Mouse (Mus musculus): ENCODE measurements at regions not wholly inside any gene's neighbourhood (a gene's known extent, or its start where the extent isn't known, plus 50 kb on each side); places are given as distances from the start of the nearest gene placed in this dataset.

GRCm38 (mm10) chr7:82921722-82922121 is 54.6 kb downstream of the Mex3b start:
- WGBS: 73% methylated on average over 5 of the region's 5 CpGs
- H3K9me3 ChIP-seq (replicated peaks; ENCODE audit: control insufficient read depth, low read length): no peaks in the 10 kb centered on the region
- H3K27ac ChIP-seq (replicated peaks; ENCODE audit: low read depth, low read length): no peak overlapping the region
- no peak overlapping the region for H3K4me3 ChIP-seq (ENCODE audit: low read depth, low read length)
- H3K36me3 ChIP-seq (replicated peaks; ENCODE audit: control insufficient read depth, insufficient read depth, low read depth, low read length): no peaks in the 10 kb centered on the region
- ATAC-seq (replicated peaks; ENCODE audit: insufficient number of reproducible peaks, low FRiP score, low TSS enrichment, low read depth): no peak
- no peak for DNase-seq (ENCODE audit: low spot score)
- no peak overlapping the region for H3K9ac ChIP-seq (replicated peaks; ENCODE audit: low read length)
- H3K27me3 ChIP-seq (ENCODE audit: control insufficient read depth, insufficient read depth, low read length): no peaks in the 10 kb centered on the region
- no peaks in the 10 kb centered on the region for H3K4me1 ChIP-seq (ENCODE audit: control insufficient read depth, insufficient read depth, low read length)
- no peak overlapping the region for H3K4me2 ChIP-seq (ENCODE audit: low read depth, low read length)

DNA sequence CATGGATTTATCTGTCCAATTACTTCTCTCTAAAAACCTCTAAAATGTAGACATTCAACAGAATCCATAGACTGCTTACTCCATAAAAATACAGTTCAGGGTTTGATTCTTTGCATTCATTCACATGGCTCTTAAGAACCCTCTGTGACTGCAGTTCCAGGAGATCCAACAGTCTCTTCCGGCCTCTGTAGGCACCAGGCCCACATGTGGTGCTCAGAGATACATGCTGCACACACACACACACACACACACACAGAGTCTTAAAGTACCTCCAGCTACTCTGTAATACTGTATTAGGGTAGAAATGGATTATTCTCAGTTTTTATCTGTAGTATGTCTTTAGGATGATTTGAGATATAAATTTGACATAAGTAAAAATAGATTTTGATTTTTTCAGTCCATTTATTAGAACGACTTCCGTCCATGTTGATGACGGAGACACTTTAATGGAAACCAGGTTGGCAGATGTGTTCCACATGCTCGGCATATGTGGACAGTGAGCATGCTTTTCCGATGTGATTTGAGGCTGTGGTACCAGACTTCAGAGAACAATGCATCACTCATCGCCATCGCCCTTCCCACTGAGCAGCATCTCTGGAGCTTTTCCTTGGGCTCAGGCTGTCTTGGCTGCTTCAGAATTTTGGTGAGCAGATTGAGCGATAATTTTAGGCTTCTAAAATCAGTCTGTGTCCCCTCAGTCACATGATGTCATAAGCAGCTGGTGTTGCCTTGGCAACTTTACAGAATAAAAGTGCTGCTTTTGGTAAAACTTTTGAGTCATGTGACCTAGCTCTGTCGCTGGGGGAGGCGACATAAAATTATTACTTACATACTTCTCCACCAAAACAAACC is 56.3 kb downstream of the Mex3b start:
- no peak overlapping the region for H3K4me3 ChIP-seq (ENCODE audit: low read depth, low read length)
- 36% methylated on average over 11 of the region's 11 CpGs for WGBS
- no peak overlapping the region for H3K9ac ChIP-seq (replicated peaks; ENCODE audit: low read length)
- no peak overlapping the region for H3K27ac ChIP-seq (replicated peaks; ENCODE audit: low read depth, low read length)
- H3K4me2 ChIP-seq (ENCODE audit: low read depth, low read length): no peak overlapping the region
- no peak for ATAC-seq (replicated peaks; ENCODE audit: insufficient number of reproducible peaks, low FRiP score, low TSS enrichment, low read depth)
- H3K4me1 ChIP-seq (ENCODE audit: control insufficient read depth, insufficient read depth, low read length): no peaks in the 10 kb centered on the region
- no peaks in the 10 kb centered on the region for H3K27me3 ChIP-seq (ENCODE audit: control insufficient read depth, insufficient read depth, low read length)
- no peaks in the 10 kb centered on the region for H3K9me3 ChIP-seq (replicated peaks; ENCODE audit: control insufficient read depth, low read length)
- H3K36me3 ChIP-seq (replicated peaks; ENCODE audit: control insufficient read depth, insufficient read depth, low read depth, low read length): no peaks in the 10 kb centered on the region
- peak; percentile 81 for DNase-seq (ENCODE audit: low spot score)

GRCm38 (mm10) chr7:82924092-82924491 is 57.0 kb downstream of the Mex3b start:
- Histone ChIP-seq H3K36me3 (replicated peaks; ENCODE audit: control insufficient read depth, insufficient read depth, low read depth, low read length) (no peaks in the 10 kb centered on the region), H3K9me3 (replicated peaks; ENCODE audit: control insufficient read depth, low read length) (no peaks in the 10 kb centered on the region), H3K27ac (replicated peaks; ENCODE audit: low read depth, low read length) (0 out of 2 replicates have a peak overlapping the region, but pooled peaks have one; percentile 35), H3K27me3 (ENCODE audit: control insufficient read depth, insufficient read depth, low read length) (no peaks in the 10 kb centered on the region), H3K4me1 (ENCODE audit: control insufficient read depth, insufficient read depth, low read length) (no peaks in the 10 kb centered on the region), H3K4me3 (ENCODE audit: low read depth, low read length) (no peak overlapping the region), H3K9ac (replicated peaks; ENCODE audit: low read length) (no peak overlapping the region), H3K4me2 (ENCODE audit: low read depth, low read length) (no peak overlapping the region)
- 69% methylated on average over 3 of the region's 3 CpGs for WGBS
- ATAC-seq (replicated peaks; ENCODE audit: insufficient number of reproducible peaks, low FRiP score, low TSS enrichment, low read depth): no peak
- DNase-seq (ENCODE audit: low spot score): no peak

DNA sequence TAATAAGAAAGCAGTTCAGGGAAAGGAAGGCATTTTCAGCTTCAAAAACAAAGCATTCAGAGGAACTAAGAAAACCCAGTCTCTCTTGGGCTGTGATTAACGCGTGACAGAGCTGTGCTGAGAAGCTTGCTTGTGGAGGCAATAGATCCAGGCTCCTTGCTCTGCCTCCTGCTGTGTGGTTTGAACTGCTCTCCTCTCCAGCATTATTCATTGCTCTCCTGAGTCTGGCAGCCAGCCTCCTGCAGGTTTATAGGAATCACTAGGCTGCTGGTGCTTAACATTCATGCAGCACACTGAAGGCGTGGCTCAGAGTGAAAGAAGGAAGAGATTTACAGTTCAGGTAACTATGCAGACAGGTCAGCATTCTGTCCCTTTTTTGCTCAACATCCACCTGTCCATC is 71.2 kb downstream of the Mex3b start:
- Histone ChIP-seq H3K4me3 (ENCODE audit: low read depth, low read length) (no peak overlapping the region), H3K27me3 (ENCODE audit: control insufficient read depth, insufficient read depth, low read length) (no peaks in the 10 kb centered on the region), H3K9ac (replicated peaks; ENCODE audit: low read length) (no peak overlapping the region), H3K36me3 (replicated peaks; ENCODE audit: control insufficient read depth, insufficient read depth, low read depth, low read length) (no peaks in the 10 kb centered on the region), H3K4me1 (ENCODE audit: control insufficient read depth, insufficient read depth, low read length) (no peaks in the 10 kb centered on the region), H3K9me3 (replicated peaks; ENCODE audit: control insufficient read depth, low read length) (no peaks in the 10 kb centered on the region), H3K27ac (replicated peaks; ENCODE audit: low read depth, low read length) (no peak overlapping the region), H3K4me2 (ENCODE audit: low read depth, low read length) (no peak overlapping the region)
- no peak for DNase-seq (ENCODE audit: low spot score)
- 28% methylated on average over 3 of the region's 3 CpGs for WGBS
- no peak for ATAC-seq (replicated peaks; ENCODE audit: insufficient number of reproducible peaks, low FRiP score, low TSS enrichment, low read depth)

DNA sequence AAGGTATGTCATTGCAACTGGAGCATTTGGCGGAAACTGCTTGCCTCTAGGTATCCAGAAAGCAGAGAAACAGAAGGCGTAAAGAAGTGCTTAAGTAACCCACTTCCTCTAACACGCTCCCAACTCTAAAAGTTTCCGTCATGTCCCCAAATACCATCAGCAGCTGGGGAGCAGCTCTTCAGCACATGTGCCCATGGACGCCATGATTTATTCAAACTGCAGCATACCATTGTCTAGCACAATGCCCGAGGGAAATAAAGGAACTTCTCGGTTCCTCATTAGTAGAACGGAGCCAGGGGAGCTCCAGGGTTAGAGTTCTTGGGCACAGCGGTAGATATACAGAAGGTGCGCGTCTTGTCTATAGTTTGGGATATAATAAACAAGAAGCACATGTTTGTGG is 72.4 kb downstream of the Mex3b start:
- H3K9ac ChIP-seq (replicated peaks; ENCODE audit: low read length): no peak overlapping the region
- no peak overlapping the region for H3K4me3 ChIP-seq (ENCODE audit: low read depth, low read length)
- ATAC-seq (replicated peaks; ENCODE audit: insufficient number of reproducible peaks, low FRiP score, low TSS enrichment, low read depth) (no peak), DNase-seq (ENCODE audit: low spot score) (no peak)
- no peak overlapping the region for H3K27ac ChIP-seq (replicated peaks; ENCODE audit: low read depth, low read length)
- H3K4me2 ChIP-seq (ENCODE audit: low read depth, low read length): no peak overlapping the region
- H3K27me3 ChIP-seq (ENCODE audit: control insufficient read depth, insufficient read depth, low read length): no peaks in the 10 kb centered on the region
- 86% methylated on average over 11 of the region's 11 CpGs for WGBS
- H3K36me3 ChIP-seq (replicated peaks; ENCODE audit: control insufficient read depth, insufficient read depth, low read depth, low read length): no peaks in the 10 kb centered on the region
- H3K4me1 ChIP-seq (ENCODE audit: control insufficient read depth, insufficient read depth, low read length): no peaks in the 10 kb centered on the region
- H3K9me3 ChIP-seq (replicated peaks; ENCODE audit: control insufficient read depth, low read length): no peaks in the 10 kb centered on the region

DNA sequence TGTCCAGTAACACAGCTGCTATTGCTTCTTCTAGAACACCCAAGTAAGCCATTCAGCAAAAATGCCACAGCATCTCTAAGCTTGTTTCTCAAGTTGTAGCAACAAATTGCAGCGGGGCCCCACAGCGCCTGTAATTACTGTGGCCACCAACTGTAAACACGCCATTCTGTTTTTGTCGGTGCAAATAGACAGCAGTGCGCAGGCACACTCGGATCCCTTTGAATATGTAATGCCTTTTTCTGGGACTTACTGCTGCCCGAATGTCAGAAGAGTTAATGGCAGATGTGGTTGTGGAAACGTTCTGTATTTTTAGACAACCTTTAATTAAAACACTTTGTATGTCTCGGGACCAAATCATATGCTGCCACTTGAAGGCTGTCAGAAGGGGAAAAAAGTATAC is 76.2 kb downstream of the Mex3b start:
- Histone ChIP-seq H3K27me3 (ENCODE audit: control insufficient read depth, insufficient read depth, low read length) (no peaks in the 10 kb centered on the region), H3K9me3 (replicated peaks; ENCODE audit: control insufficient read depth, low read length) (no peaks in the 10 kb centered on the region), H3K4me2 (ENCODE audit: low read depth, low read length) (no peak overlapping the region), H3K36me3 (replicated peaks; ENCODE audit: control insufficient read depth, insufficient read depth, low read depth, low read length) (no peaks in the 10 kb centered on the region), H3K4me3 (ENCODE audit: low read depth, low read length) (no peak overlapping the region), H3K9ac (replicated peaks; ENCODE audit: low read length) (no peak overlapping the region), H3K27ac (replicated peaks; ENCODE audit: low read depth, low read length) (no peak overlapping the region), H3K4me1 (ENCODE audit: control insufficient read depth, insufficient read depth, low read length) (no peaks in the 10 kb centered on the region)
- DNase-seq (ENCODE audit: low spot score) (no peak), ATAC-seq (replicated peaks; ENCODE audit: insufficient number of reproducible peaks, low FRiP score, low TSS enrichment, low read depth) (no peak)
- 70% methylated on average over 9 of the region's 9 CpGs for WGBS

- Histone ChIP-seq H3K27ac (replicated peaks; ENCODE audit: low read depth, low read length) (no peak overlapping the region), H3K9ac (replicated peaks; ENCODE audit: low read length) (no peak overlapping the region), H3K9me3 (replicated peaks; ENCODE audit: control insufficient read depth, low read length) (no peaks in the 10 kb centered on the region), H3K36me3 (replicated peaks; ENCODE audit: control insufficient read depth, insufficient read depth, low read depth, low read length) (no peaks in the 10 kb centered on the region), H3K27me3 (ENCODE audit: control insufficient read depth, insufficient read depth, low read length) (no peaks in the 10 kb centered on the region), H3K4me2 (ENCODE audit: low read depth, low read length) (no peak overlapping the region), H3K4me1 (ENCODE audit: control insufficient read depth, insufficient read depth, low read length) (no peaks in the 10 kb centered on the region), H3K4me3 (ENCODE audit: low read depth, low read length) (no peak overlapping the region)
- ATAC-seq (replicated peaks; ENCODE audit: insufficient number of reproducible peaks, low FRiP score, low TSS enrichment, low read depth) (no peak), DNase-seq (ENCODE audit: low spot score) (no peak)
- 84% methylated on average over 1 of the region's 1 CpGs for WGBS
Measured at GRCm38 (mm10) chr7:82943797-82944196, 76.7 kb downstream of the Mex3b start.

DNA sequence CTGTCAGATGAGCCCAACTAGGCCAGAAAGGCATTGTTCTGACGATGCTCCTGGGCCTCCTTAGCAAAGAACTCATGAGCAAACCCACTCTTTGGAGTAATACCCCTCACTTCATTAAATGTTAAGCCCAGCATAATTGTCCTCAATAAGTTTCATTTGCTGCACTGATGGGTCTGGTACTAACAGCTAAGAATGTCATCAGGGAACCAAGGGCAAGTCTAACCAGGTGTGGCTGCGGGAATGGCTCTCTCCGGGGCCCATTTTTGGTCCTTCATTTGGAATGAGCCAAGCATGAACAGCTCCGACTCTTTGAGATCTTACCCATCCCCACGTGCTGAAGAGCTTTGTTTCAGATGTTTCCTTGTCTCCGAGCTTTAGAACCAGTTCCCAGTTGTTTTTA is 82.2 kb downstream of the Mex3b start:
- no peaks in the 10 kb centered on the region for H3K9me3 ChIP-seq (replicated peaks; ENCODE audit: control insufficient read depth, low read length)
- no peak overlapping the region for H3K4me3 ChIP-seq (ENCODE audit: low read depth, low read length)
- H3K4me2 ChIP-seq (ENCODE audit: low read depth, low read length): no peak overlapping the region
- H3K9ac ChIP-seq (replicated peaks; ENCODE audit: low read length): no peak overlapping the region
- no peaks in the 10 kb centered on the region for H3K36me3 ChIP-seq (replicated peaks; ENCODE audit: control insufficient read depth, insufficient read depth, low read depth, low read length)
- ATAC-seq (replicated peaks; ENCODE audit: insufficient number of reproducible peaks, low FRiP score, low TSS enrichment, low read depth) (no peak), DNase-seq (ENCODE audit: low spot score) (no peak)
- H3K27ac ChIP-seq (replicated peaks; ENCODE audit: low read depth, low read length): no peak overlapping the region
- no peaks in the 10 kb centered on the region for H3K27me3 ChIP-seq (ENCODE audit: control insufficient read depth, insufficient read depth, low read length)
- WGBS: 83% methylated on average over 6 of the region's 6 CpGs
- H3K4me1 ChIP-seq (ENCODE audit: control insufficient read depth, insufficient read depth, low read length): no peaks in the 10 kb centered on the region

Measured in embryonic facial prominence, embryonic 11.5 days (tissue).